Mouse (Mus musculus): ENCODE data around the gene Vps72. TPM values are rescaled to one million over a fixed set of nuclear protein-coding genes. Genes with fewer than 3 reads are reported as not detected.

Gene Vps72
- 115 TPM for polyA plus RNA-seq (2017; shearing (Covaris generic))

GRCm38 (mm10) chr3:95110911-95111726 lies at the start of gene Vps72:
Gene Vps72 (plus strand): TSS chr3:95111022.

DNA sequence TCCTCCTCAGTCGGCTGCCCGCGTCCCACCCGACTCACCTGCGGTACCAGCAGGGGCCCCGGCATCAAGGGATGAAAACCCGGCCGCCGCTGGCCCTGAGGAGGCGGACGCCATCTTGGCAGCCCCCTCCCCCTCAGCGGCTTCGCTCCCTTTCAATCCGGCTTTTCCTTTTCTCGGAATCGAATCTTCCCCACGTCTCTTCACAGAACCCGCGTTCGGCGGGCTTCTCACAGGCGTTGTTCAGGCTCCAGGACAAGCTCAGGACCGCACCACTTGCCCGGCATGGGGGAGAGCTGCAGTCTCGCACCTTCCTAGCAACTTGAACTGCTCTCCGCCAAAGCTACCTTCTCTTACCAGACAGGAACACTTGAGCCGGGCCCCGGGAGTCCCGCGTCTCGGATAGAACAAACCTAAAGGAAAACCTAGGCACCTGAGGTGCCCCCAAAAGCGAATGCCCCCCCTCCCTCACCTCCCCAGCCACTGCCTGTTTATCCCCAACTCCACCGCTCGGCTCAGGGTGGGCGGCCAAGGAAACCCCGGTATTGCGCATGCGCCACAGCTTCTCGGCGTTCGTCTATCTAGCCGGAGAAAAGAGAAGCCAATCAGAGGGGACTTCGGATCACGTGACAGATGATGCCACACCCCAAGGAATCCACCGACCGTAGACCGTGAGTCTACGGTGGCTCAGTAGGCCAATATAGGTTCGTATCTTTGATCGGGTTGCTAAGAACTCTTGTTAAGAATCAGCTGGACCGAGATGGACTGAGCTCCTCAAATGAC lies 4.3 kb upstream of the Vps72 start, which contains the start of gene Pip5k1a:
Gene Pip5k1a (minus strand): TSS at position 593 of the 780 bp plus-strand sequence.

GRCm38 (mm10) chr3:95124246-95124645 lies 13.4 kb downstream of the Vps72 start, which contains the start of gene Tmod4:
Gene Tmod4 (plus strand): TSS chr3:95124476.

DNA sequence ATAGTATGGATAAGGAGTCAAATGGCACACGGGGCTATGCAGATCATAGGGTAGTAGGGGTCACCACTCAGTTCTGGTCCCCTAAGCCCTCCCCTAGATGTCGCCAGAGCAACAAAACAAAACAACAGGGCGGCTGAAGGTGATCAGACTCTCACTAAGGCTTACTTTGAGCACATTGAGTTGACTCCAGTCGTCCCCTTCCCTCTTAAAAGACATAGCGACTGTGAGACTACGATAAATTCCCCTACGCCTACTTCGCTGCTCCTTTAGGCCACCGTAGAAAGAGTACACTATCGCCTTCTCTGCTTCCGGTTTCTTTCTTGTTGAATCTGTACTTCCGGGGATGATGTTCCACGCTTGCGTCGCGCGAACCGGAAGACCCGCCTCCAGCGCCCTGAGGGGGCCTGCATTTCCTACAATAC lies 22.9 kb downstream of the Vps72 start, which contains the start of the genes Scnm1 and Lysmd1:
Gene Scnm1 (minus strand): TSS at position 332 of the 422 bp plus-strand sequence.
Gene Lysmd1 (plus strand): TSS at position 409 of the 422 bp plus-strand sequence.

DNA sequence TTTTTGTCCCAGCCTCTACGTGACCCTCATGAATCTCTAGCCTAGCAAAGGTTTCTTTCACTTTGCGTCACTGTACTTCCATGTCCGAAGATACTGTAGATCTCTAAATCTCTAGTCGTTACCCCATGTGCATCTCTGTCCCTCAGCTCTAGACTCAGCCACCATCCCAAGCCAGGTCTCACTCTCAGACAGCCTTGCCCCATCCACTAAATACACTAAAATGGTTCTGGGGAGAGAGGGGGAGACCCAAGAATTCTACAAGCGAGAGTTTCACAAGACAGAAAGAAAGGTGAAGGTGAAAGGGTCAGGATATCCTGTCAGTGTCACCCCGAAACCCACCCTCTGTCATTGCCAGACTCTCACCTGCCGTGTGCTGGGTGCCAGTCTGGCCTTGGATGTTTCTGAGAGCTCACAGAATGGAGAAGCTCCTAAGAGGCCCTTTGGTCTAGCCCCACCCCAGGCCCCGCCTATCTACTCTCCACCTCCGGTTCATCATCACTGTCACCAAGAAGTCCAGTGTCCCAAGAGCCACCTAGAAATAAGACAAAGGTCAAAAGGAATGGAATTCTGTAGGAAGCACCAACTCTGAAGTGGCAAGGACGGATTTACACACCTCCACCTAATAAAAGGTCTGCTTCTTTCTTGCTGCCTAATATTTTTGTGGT lies 31.3 kb downstream of the Vps72 start, which contains the start of gene Tnfaip8l2:
Gene Tnfaip8l2 (minus strand): TSS at position 409 of the 665 bp plus-strand sequence.

DNA sequence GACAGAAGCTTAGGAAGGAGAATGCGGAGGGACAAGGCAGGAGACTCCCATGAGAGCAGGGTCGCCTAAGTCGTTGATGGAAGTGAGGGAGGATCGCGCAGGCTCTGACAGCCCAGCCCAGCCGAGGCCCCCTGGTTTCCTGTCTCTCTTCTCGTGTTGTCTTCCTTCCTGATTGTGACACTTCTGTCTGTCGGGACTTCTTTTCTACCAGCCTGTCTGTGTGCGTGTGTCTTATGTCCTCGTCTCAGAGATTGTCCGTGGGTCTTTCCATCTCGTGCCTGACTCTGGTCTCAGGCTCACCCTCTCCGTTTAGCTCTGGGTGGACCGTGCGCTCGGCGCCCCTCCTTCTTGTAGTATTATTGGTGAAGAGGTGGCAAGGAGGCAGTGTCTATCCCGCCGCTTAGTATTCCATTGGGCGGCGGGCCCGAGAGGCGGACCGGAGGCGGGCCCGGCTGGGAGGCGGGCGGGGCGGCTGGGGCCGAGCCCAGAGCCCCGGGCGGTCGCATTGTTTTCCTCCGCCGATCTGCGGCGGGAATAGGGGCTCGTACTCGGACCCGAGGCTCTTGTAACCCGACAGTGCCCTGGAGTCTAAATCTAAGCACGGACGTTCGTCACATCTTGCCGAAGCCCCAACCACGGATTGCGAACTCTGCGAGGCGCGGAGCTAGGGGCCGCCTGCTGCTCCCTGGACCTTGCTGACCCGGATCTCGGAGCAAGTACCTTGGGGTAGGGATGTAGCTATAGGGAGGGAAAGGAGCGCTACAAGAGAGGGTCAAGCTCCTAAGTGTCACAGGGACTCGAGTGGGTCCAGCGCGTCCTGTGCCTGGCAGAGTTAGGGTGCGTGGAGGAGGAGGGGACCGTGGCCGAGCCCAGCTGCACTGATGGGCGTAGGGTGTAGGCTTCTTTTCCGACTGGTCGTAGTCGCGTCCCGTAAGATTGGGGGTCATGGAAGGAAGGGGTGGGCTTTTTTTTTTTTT lies 49.5 kb downstream of the Vps72 start, which contains the start of gene Sema6c:
Gene Sema6c (plus strand): TSS at position 471 of the 977 bp plus-strand sequence.

Other genes starting within 250 kb of the Vps72 start
- 386 TPM for gene Psmb4, start 224.1 kb upstream of the Vps72 start, polyA plus RNA-seq (2017; shearing (Covaris generic))
- 4.8 TPM for gene Selenbp1, start 178.0 kb upstream of the Vps72 start, polyA plus RNA-seq (2017; shearing (Covaris generic))
- gene Rfx5, start 156.9 kb upstream of the Vps72 start, polyA plus RNA-seq (2017; shearing (Covaris generic)), result 13.5 TPM
- 10.3 TPM for gene Pi4kb, start 136.3 kb upstream of the Vps72 start, polyA plus RNA-seq (2017; shearing (Covaris generic))
- gene Zfp687, start 95.6 kb upstream of the Vps72 start, polyA plus RNA-seq (2017; shearing (Covaris generic)), result 82.6 TPM
- gene Psmd4, start 68.4 kb upstream of the Vps72 start, polyA plus RNA-seq (2017; shearing (Covaris generic)), result 335 TPM
- gene Pip5k1a, start 4.1 kb upstream of the Vps72 start, polyA plus RNA-seq (2017; shearing (Covaris generic)), result 36.5 TPM
- 3.1 TPM for gene Tmod4, start 13.5 kb downstream of the Vps72 start, polyA plus RNA-seq (2017; shearing (Covaris generic))
- 121 TPM for gene Scnm1, start 23.0 kb downstream of the Vps72 start, polyA plus RNA-seq (2017; shearing (Covaris generic))
- 38.7 TPM for gene Lysmd1, start 23.1 kb downstream of the Vps72 start, polyA plus RNA-seq (2017; shearing (Covaris generic))
- gene Tnfaip8l2, start 31.3 kb downstream of the Vps72 start, polyA plus RNA-seq (2017; shearing (Covaris generic)), result 310 TPM
- gene Sema6c, start 49.4 kb downstream of the Vps72 start, polyA plus RNA-seq (2017; shearing (Covaris generic)), result 0.24 TPM
- 38.0 TPM for gene Gabpb2, start 106.9 kb downstream of the Vps72 start, polyA plus RNA-seq (2017; shearing (Covaris generic))
- 512 TPM for gene Cdc42se1, start 117.7 kb downstream of the Vps72 start, polyA plus RNA-seq (2017; shearing (Covaris generic))
- 9.7 TPM for gene Mllt11, start 121.1 kb downstream of the Vps72 start, polyA plus RNA-seq (2017; shearing (Covaris generic))
- 1.6 TPM for gene Gm128, start 130.6 kb downstream of the Vps72 start, polyA plus RNA-seq (2017; shearing (Covaris generic))
- not detected for gene Bnipl, start 140.2 kb downstream of the Vps72 start, polyA plus RNA-seq (2017; shearing (Covaris generic))
- 28.5 TPM for gene Mindy1, start 170.3 kb downstream of the Vps72 start, polyA plus RNA-seq (2017; shearing (Covaris generic))
- 8.7 TPM for gene Prune1, start 171.1 kb downstream of the Vps72 start, polyA plus RNA-seq (2017; shearing (Covaris generic))
- 0.60 TPM for gene Anxa9, start 196.2 kb downstream of the Vps72 start, polyA plus RNA-seq (2017; shearing (Covaris generic))
- gene Cers2, start 203.8 kb downstream of the Vps72 start, polyA plus RNA-seq (2017; shearing (Covaris generic)), result 305 TPM
- gene Setdb1, start 246.2 kb downstream of the Vps72 start, polyA plus RNA-seq (2017; shearing (Covaris generic)), result 49.6 TPM